Comparison of ENCODE assay signal across 8 mouse cellular contexts in genomic region chr9:121477305-121477911, GRCm38 (mm10). TPM values are rescaled to one million over a fixed set of nuclear protein-coding genes. Genes with fewer than 3 reads are reported as not detected.
A peak's percentile ranks its signal among the peaks of the same experiment; 100 is the strongest.
DNase-seq lines count a peak whose midpoint lies in the region; ATAC-seq and TF ChIP-seq lines count a peak whose summit lies in the region.

No protein-coding gene starts in this region.

- peaks cover 8 to 21% of the 10 kb centered on the region in 2 experiments for H3K36me3 ChIP-seq in CH12.LX (replicated peaks in 1 of 2; ENCODE audit: control insufficient read depth in 1 of 2, insufficient read depth in 1 of 2, low read length in 1 of 2)
- H3K36me3 ChIP-seq in embryonic facial prominence, embryonic 14.5 days (ENCODE audit: control insufficient read depth, insufficient read depth, low read length): peaks cover 20% of the 10 kb centered on the region
- peaks cover 27% of the 10 kb centered on the region for H3K36me3 ChIP-seq in heart, embryonic 13.5 days
- H3K36me3 ChIP-seq in liver, embryonic 16.5 days (ENCODE audit: control insufficient read depth, insufficient read depth): no peaks in the 10 kb centered on the region
- H3K36me3 ChIP-seq in neural tube, embryonic 13.5 days: peaks cover 30% of the 10 kb centered on the region

- H3K4me2 ChIP-seq in CH12.LX (ENCODE audit: insufficient read depth, low read depth, poor library complexity, severe bottlenecking): peak overlapping the region; percentile 46; the same call in 1 of the 2 replicates
- peak overlapping the region; percentile 46 for H3K4me2 ChIP-seq in embryonic facial prominence, embryonic 14.5 days (ENCODE audit: low read depth, low read length)
- peak overlapping the region; percentile 70 for H3K4me2 ChIP-seq in heart, embryonic 13.5 days
- no peak overlapping the region for H3K4me2 ChIP-seq in liver, embryonic 16.5 days (ENCODE audit: low read depth, low read length)
- H3K4me2 ChIP-seq in neural tube, embryonic 13.5 days: peak overlapping the region; percentile 35; the same call in 1 of the 2 replicates

- H3K9ac ChIP-seq in CH12.LX (ENCODE audit: insufficient read depth, low read depth): no peak overlapping the region
- H3K9ac ChIP-seq in embryonic facial prominence, embryonic 14.5 days (ENCODE audit: low read depth, low read length): peak overlapping the region; percentile 44; the same call in 1 of the 2 replicates
- H3K9ac ChIP-seq in heart, embryonic 13.5 days: peak overlapping the region; percentile 76
- H3K9ac ChIP-seq in liver, embryonic 16.5 days (ENCODE audit: low read depth, low read length): no peak overlapping the region
- no peak overlapping the region; the same call in 1 of the 2 replicates for H3K9ac ChIP-seq in neural tube, embryonic 13.5 days

- peak; percentile 72 to 91 for TF ChIP-seq CTCF in CH12.LX (conservative IDR thresholded peaks at IDR 0.05 in 1 of 2, IDR thresholded peaks at IDR 0.05 in 1 of 2; ENCODE audit: low read depth in 2 of 2, low read length in 2 of 2)
- peak; percentile 66 for TF ChIP-seq CTCF in bone marrow macrophage, adult 2 months (IDR thresholded peaks at IDR 0.05; ENCODE audit: low read depth, low read length)

- no peak overlapping the region for H3K4me3 ChIP-seq in CH12.LX (replicated peaks in 1 of 3; ENCODE audit: low read depth in 2 of 3, low read length in 2 of 3, poor library complexity in 1 of 3)
- H3K4me3 ChIP-seq in bone marrow macrophage, adult 2 months (ENCODE audit: insufficient read depth, low read length): no peak overlapping the region
- H3K4me3 ChIP-seq in embryonic facial prominence, embryonic 14.5 days (ENCODE audit: low read depth, low read length): peak overlapping the region; percentile 23
- H3K4me3 ChIP-seq in heart, embryonic 13.5 days: peak overlapping the region; percentile 39
- H3K4me3 ChIP-seq in liver, embryonic 16.5 days (ENCODE audit: low read depth, low read length): no peak overlapping the region
- H3K4me3 ChIP-seq in neural tube, embryonic 13.5 days: no peak overlapping the region

- peak; percentile 79 for DNase-seq in CH12.LX (ENCODE audit: extremely low read depth)
- peak; percentile 85 for DNase-seq in embryonic facial prominence, embryonic 14.5 days (ENCODE audit: low spot score)
- peak; percentile 88 for DNase-seq in kidney, postnatal 10 days
- peak; percentile 68 for DNase-seq in thymus, postnatal 0 days (ENCODE audit: low spot score)

- dilution Hi-C loops in CH12.LX (cut with MboI; ENCODE audit: extremely low pct_ligation_motif_present, extremely low pct_unique_long_range_greater_than_20kb, low sequenced_read_pairs): no loop called here

- WGBS in embryonic facial prominence, embryonic 14.5 days: 8% methylated on average over 15 of the region's 15 CpGs
- 12% methylated on average over 15 of the region's 15 CpGs for WGBS in heart, embryonic 13.5 days
- WGBS in liver, embryonic 16.5 days (ENCODE audit: insufficient replicate concordance): 15% methylated on average over 15 of the region's 15 CpGs
- WGBS in neural tube, embryonic 13.5 days: 15% methylated on average over 15 of the region's 15 CpGs

- TF ChIP-seq EP300 in CH12.LX (IDR thresholded peaks at IDR 0.05; ENCODE audit: low read length): no peak

- H3K4me1 ChIP-seq in CH12.LX (ENCODE audit: control insufficient read depth in 1 of 2, insufficient read depth in 2 of 2): peaks cover 0 to 3% of the 10 kb centered on the region in 2 experiments; a peak in 1 of 4 replicates
- H3K4me1 ChIP-seq in bone marrow macrophage, adult 2 months (ENCODE audit: control insufficient read depth, insufficient read depth, low read length): peaks cover 6% of the 10 kb centered on the region
- H3K4me1 ChIP-seq in embryonic facial prominence, embryonic 14.5 days (ENCODE audit: control insufficient read depth, insufficient read depth, low read length): no peaks in the 10 kb centered on the region
- peaks cover 3% of the 10 kb centered on the region; the same call in 1 of the 2 replicates for H3K4me1 ChIP-seq in heart, embryonic 13.5 days
- H3K4me1 ChIP-seq in liver, embryonic 16.5 days (ENCODE audit: control insufficient read depth, low read depth, low read length): no peaks in the 10 kb centered on the region
- peaks cover 7% of the 10 kb centered on the region for H3K4me1 ChIP-seq in neural tube, embryonic 13.5 days (replicated peaks)

- H3K27me3 ChIP-seq in CH12.LX (replicated peaks): no peaks in the 10 kb centered on the region
- no peaks in the 10 kb centered on the region for H3K27me3 ChIP-seq in embryonic facial prominence, embryonic 14.5 days (replicated peaks; ENCODE audit: control insufficient read depth, insufficient read depth, low read length)
- H3K27me3 ChIP-seq in heart, embryonic 13.5 days (replicated peaks): peaks cover 6% of the 10 kb centered on the region; the same call in 1 of the 2 replicates
- no peaks in the 10 kb centered on the region for H3K27me3 ChIP-seq in liver, embryonic 16.5 days (ENCODE audit: control insufficient read depth, insufficient read depth, low read depth, low read length)
- no peaks in the 10 kb centered on the region for H3K27me3 ChIP-seq in neural tube, embryonic 13.5 days

- TF ChIP-seq RAD21 in CH12.LX (IDR thresholded peaks at IDR 0.05; ENCODE audit: low read depth, low read length): peak; percentile 87

- no peaks in the 10 kb centered on the region for H3K79me2 ChIP-seq in CH12.LX (replicated peaks; ENCODE audit: control insufficient read depth, extremely low read depth, insufficient read depth, poor library complexity, severe bottlenecking)

- peak; percentile 61 for ATAC-seq in embryonic facial prominence, embryonic 14.5 days (ENCODE audit: low read depth)
- ATAC-seq in heart, embryonic 13.5 days (ENCODE audit: extremely low read depth, insufficient number of reproducible peaks, low FRiP score, low TSS enrichment): no peak
- 0 out of 2 replicates have a peak, but pooled peaks have one; percentile 30 for ATAC-seq in liver, embryonic 16.5 days (ENCODE audit: low read depth)
- peak; percentile 61 for ATAC-seq in neural tube, embryonic 13.5 days (ENCODE audit: low read depth)

- in situ Hi-C loops in CH12.LX (cut with MboI; ENCODE audit: low pct_ligation_motif_present, low pct_unique_long_range_greater_than_20kb, low sequenced_read_pairs): loop anchor here (5.0 to 25.0 kb wide), 4 partner anchors 195 to 510 kb away; partner anchors contain the start of genes Ccdc13 and Pomgnt2

- H3K27ac ChIP-seq in CH12.LX (ENCODE audit: insufficient read depth, low read depth): no peak overlapping the region
- H3K27ac ChIP-seq in bone marrow macrophage, adult 2 months (ENCODE audit: insufficient read depth, low read depth, low read length): no peak overlapping the region
- no peak overlapping the region for H3K27ac ChIP-seq in embryonic facial prominence, embryonic 14.5 days (replicated peaks; ENCODE audit: low read depth, low read length)
- H3K27ac ChIP-seq in heart, embryonic 13.5 days (replicated peaks): no peak overlapping the region
- H3K27ac ChIP-seq in liver, embryonic 16.5 days (ENCODE audit: low read length): no peak overlapping the region
- no peak overlapping the region for H3K27ac ChIP-seq in neural tube, embryonic 13.5 days (replicated peaks)

- no peak for TF ChIP-seq POLR2A in CH12.LX (IDR thresholded peaks at IDR 0.05; ENCODE audit: low read depth, low read length)
- no peak for TF ChIP-seq POLR2A in bone marrow macrophage, adult 2 months (IDR thresholded peaks at IDR 0.05; ENCODE audit: borderline replicate concordance, low read depth, low read length)

- H3K9me3 ChIP-seq in CH12.LX (replicated peaks; ENCODE audit: low read length): no peaks in the 10 kb centered on the region
- no peaks in the 10 kb centered on the region for H3K9me3 ChIP-seq in embryonic facial prominence, embryonic 14.5 days (ENCODE audit: control insufficient read depth, low read length)
- H3K9me3 ChIP-seq in heart, embryonic 13.5 days: no peaks in the 10 kb centered on the region
- H3K9me3 ChIP-seq in liver, embryonic 16.5 days (replicated peaks; ENCODE audit: control insufficient read depth, low read length): no peaks in the 10 kb centered on the region
- H3K9me3 ChIP-seq in neural tube, embryonic 13.5 days: no peaks in the 10 kb centered on the region

TF ChIP-seq in CH12.LX, 34 proteins besides CTCF, POLR2A, EP300 and RAD21:
- TF ChIP-seq JUN (IDR thresholded peaks at IDR 0.05; ENCODE audit: insufficient read depth, low read depth, low read length) (no peak), UBTF (IDR thresholded peaks at IDR 0.05; ENCODE audit: low read depth, low read length) (no peak), IRF4 (IDR thresholded peaks at IDR 0.05; ENCODE audit: low read depth, low read length) (no peak), SMC3 (IDR thresholded peaks at IDR 0.05; ENCODE audit: low read depth, low read length) (peak; percentile 72)

RNA-seq across cellular contexts. Expression of gene Cck, which starts 18.1 kb away (rescaled TPM):
- total RNA-seq in CH12.LX (2012; rRNA removed): not detected in 2 replicates
- total RNA-seq in CH12.LX (2014; rRNA removed): not detected in 2 replicates
- not detected in 2 replicates for polyA plus RNA-seq in CH12.LX (2012; ENCODE audit: insufficient read length, low read depth)
- not detected in 2 replicates for polyA plus RNA-seq in bone marrow macrophage, adult 2 months (2012; ENCODE audit: insufficient read depth, insufficient read length, missing spikeins)
- polyA plus RNA-seq in embryonic facial prominence, embryonic 14.5 days (2014; fragmentation: Nextera tagmentation; extraction: Ambion mirVana): 8.6 and 9.0 TPM in 2 replicates
- polyA plus RNA-seq in heart, embryonic 13.5 days (2015; fragmentation: Nextera tagmentation; extraction: Ambion mirVana): 0.62 and 0.75 TPM in 2 replicates
- 1.1 TPM in 1 of 2 replicates, not detected in the other for polyA plus RNA-seq in liver, embryonic 16.5 days (2015; fragmentation: Nextera tagmentation; extraction: Ambion mirVana)
- polyA plus RNA-seq in neural tube, embryonic 13.5 days (2015; fragmentation: Nextera tagmentation; extraction: Ambion mirVana): 7.9 and 11.2 TPM in 2 replicates
- 4.3 and 4.6 TPM in 2 replicates for polyA plus RNA-seq in thymus, postnatal 0 days (2015; fragmentation: Nextera tagmentation; extraction: Ambion mirVana)

Comparison
In these comparisons a context has a peak if more than half of its experiments do, and no peak if none do; other contexts are left out.
1. H3K4me3 ChIP-seq: peak in embryonic facial prominence, embryonic 14.5 days (single experiment) and heart, embryonic 13.5 days (single experiment); none in CH12.LX (0 of 3), bone marrow macrophage, adult 2 months (single experiment), liver, embryonic 16.5 days (single experiment) and neural tube, embryonic 13.5 days (single experiment).
2. H3K9ac ChIP-seq: peak in embryonic facial prominence, embryonic 14.5 days (single experiment) and heart, embryonic 13.5 days (single experiment); none in CH12.LX (single experiment), liver, embryonic 16.5 days (single experiment) and neural tube, embryonic 13.5 days (single experiment).
3. Peak in every context shown above with its lines, with median percentiles within 50 percentile points of each other: DNase-seq.